Mouse (Mus musculus): ENCODE results near the gene Gsta2.

- TF ChIP-seq GATA1 (IDR thresholded peaks at IDR 0.05; ENCODE audit: borderline replicate concordance, low read length) (no peak), FLI1 (IDR thresholded peaks at IDR 0.05; ENCODE audit: low read length) (no peak)
Observed at GRCm38 (mm10) chr9:78385893-78386292, 30.3 kb upstream of the Gsta2 start.
